Mouse (Mus musculus) CH12F3 (cell line): ENCODE measurements around the gene Gin1.

Experiments
- in situ Hi-C: fragments of 300-500 bp; cut with MboI; formaldehyde crosslinking; loops from 2 replicates; pipeline ENCODE4 v1.14.3; 2020; ENCODE audit warnings: low sequenced_read_pairs

The Gin1 gene

DNA sequence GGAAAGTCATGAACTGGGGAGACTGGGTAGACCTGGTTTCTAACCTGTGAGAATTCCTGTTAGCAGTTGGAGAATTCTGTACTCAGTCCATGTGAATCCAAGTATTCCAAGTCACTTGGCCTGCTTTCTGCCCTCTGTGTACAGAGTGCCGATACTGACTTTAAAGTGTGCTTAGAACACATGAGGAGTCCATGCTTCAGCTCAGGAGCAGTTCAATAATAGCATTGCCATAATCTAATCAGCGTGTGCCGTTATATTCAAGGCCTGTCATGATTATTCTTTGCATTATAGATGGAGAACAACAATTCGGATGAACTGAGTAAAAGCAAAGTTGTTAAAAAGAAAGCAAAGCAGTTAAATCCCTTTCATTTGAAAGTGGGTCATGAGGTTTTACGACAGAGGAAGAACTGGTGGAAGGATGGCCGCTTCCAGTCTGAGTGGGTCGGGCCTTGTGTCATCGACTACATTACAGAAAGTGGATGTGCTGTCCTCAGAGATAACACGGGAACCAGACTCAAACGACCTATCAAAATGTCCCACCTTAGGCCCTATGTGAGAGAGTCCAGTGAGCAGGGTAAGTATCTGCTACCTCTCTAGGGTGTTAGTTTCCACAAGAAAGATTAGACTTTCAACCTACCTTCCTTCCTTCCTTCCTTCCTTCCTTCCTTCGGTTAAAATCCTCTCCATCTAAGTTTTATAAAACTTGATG is 15.9 kb downstream of the Gin1 start:
- in situ Hi-C loops, result no loop called here

DNA sequence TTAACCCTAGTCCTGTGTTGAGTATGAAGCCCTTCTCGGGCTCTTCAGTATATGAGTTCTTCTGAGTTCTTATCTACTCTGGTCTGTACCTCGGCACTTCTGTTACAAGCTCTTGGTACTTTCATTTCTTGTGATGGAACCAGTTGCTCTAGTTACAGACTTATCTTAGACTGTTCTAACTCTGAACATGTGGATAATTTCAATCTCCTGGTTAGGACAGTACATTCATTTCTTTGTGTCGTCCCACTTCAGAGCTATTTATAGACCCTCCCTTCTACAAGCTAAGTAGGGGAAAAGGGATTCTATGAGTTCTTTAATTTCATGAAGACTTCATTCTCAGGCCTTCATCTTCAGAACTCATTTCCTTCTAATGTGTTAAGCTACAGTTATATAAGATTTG is 17.7 kb downstream of the Gin1 start:
- in situ Hi-C loops, result no loop called here

DNA sequence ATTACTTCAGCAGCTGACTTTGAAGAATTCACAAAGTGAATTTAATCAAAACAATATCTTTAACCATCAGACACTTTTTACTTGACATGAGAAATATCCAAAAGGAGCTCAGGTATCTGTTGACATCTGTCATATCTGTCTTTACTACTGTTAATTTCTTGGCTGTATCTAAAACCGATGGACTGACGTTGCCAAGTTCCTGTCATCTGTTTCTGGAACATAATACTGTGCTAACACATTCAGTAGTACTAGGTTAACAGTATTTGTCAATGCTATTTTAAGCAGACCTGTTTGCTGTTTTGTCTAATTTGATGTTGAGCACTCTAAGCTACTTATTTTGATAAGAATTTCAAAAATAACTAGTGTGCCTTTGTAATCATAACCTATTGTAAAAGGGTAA is 18.5 kb downstream of the Gin1 start:
- in situ Hi-C loops, result no loop called here

DNA sequence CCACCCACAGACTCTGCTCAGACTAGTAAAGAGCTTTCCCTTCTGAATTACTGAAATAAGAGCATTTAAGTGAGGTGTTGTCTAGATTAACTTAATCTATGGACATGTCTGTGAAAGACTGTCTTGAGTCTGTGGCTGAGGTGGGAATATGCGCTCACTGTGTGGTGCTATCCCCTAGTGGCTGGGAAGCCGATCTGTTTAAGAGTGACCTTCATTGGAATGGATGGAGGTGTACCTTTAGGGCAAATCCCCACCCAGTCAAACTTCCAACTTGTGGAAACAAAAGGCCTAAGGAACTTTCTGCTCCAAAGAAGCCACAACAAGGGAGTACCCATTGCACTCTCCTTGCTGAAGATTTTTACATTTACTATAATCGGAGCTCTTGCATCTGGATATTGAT is 24.1 kb downstream of the Gin1 start:
- in situ Hi-C loops, result no loop called here

GRCm38 (mm10) chr1:97795936-97796335 is 26.0 kb downstream of the Gin1 start:
- in situ Hi-C loops, result no loop called here

- in situ Hi-C loops, result no loop called here
Observed at GRCm38 (mm10) chr1:97802207-97802902, 32.4 kb downstream of the Gin1 start.

GRCm38 (mm10) chr1:97804520-97804919 is 34.5 kb downstream of the Gin1 start:
- in situ Hi-C loops, result no loop called here

DNA sequence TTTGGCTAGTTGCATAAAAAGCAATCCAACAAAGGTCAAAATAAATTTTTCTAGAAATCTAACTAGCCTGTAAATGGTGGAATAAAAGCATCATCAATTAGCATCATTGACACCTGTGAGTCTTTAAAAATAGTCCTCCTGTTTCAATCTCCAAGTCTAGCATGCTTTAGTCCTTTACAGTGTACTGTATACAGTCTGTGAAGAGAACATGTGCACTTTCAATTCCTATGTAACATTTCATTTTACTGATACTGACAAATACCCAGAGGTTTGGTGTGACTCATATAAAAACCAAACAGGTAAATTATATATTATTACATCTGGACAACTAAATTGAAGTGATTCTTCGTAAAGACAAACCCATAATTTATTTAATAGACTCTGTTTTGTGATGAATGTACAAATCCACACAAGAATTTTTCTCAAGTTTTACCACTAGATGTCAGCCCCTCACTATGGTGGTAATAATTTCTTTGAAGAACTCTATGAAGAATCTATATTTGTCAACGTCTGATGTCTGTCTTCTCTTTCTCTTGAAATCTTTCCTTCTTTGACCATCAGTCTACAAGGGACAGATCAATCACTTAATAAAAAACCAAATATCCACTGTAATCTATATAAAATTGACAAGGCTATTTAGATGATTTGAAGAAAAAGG is 39.4 kb downstream of the Gin1 start:
- in situ Hi-C loops, result no loop called here

DNA sequence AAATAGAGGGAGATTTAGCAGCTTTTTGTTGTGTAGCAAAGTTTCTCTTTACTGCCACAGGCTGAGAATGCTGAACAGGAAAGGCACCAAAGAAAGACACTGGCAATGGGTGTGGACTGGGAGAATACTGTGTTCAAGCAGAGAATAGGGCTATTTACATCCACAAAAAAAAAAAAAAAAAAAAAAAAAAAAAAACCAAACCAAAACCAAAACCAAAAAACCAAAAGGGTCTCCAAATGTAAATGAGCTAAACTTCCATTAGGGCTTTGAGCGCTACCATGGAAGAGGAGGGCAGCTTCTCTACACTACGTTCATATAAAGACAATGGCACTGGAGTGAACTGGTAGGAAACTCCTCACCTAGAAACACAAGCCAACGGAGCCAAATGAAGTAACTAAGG is 51.3 kb downstream of the Gin1 start:
- in situ Hi-C loops, result no loop called here

DNA sequence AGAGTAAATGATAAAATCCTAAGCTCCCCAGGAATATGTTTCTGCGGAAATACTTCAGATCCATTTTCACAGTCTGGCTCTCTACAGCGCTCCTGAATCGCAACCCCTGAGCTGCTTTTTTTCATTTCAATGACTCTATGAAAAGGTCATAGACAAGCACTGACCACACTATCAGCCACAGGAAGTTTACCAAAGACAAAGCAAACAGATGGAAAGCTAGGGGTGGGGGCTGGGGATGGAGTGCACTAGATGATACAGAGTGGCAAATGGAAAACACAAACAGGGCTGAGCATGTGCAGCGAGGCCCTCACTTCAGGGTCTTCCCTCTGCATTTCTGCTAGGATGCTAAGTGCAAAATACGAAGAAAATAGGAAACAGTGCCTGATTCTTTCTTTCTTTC is 52.2 kb downstream of the Gin1 start:
- in situ Hi-C loops, result no loop called here

DNA sequence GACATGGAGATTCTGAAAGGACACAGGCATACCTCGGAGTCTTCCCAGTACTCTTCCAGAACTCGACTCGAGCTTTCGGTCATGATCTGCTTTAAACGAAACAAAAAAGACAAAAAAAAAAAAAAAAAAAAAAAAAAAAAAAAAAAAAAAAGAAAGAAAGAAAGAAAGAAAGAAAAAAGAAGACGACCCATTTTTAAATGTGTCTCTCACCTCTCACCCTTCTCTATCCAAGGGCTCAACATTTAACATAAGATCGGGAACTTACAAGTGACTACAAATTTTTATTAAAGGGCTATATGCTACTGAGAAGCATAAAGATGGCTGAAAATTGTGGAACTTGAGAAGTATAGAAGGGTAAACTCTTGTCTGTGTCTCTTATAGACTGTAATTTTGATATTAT is 52.9 kb downstream of the Gin1 start:
- in situ Hi-C loops, result no loop called here

GRCm38 (mm10) chr1:97827566-97827965 is 57.6 kb downstream of the Gin1 start:
- in situ Hi-C loops, result no loop called here

DNA sequence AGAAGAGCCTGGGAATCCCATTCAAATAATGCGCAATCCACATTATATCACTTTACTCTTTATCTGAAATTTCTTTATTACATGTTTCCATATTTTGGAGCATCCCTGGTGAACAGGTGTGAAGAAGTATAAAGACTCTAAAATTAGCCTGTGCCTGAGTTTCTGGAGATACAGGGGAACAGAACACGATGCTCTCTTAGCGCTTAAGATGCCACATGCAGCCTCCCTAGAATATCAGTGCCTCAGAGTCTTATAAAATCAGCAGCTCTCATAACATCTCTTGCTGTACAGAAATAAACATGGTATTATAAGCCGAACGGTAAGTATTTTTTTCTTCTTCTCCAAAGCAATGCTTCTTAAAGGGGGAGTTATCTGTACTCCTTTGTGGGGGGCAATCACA is 58.1 kb downstream of the Gin1 start:
- in situ Hi-C loops, result no loop called here

DNA sequence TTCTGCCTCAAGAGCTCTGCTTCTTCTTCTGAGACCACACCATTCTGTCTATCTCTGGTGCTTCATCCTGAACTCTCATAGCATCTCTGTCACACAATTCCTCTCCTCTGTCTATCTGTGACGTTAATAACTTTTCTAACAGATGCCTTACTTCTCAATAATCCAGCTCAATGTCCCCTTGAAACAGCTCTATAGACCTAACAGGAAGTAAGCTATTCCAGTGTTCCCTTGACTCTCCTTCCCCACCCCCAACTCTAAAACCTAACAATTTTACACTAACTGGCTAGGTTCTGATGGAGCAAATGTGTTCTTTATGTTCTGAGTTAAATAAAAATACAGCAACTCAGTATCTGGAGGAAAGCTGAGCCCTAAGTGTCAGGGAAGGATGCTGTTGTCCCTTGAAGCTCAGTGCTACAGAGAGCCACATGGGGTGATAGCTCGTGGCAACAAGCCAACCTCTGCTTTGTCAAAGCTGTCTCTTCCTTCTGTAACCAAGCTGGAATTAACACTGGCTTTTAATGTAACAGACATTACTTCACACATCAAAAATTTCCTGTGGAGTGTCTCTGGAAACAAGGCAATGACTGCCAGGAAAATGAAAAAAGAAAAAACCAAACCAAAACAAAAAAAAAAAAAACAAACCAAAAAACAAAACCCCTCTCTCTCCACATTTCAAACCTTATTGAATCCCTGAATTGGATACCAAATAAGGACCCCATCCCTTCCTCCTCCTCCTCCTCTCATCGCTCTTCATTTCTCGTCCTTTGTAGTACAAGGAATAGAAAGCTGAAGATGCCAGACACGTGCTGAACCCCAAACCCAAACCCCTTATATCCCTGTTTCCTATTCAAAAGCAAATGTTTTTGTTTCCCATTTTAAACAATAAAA is 63.7 kb downstream of the Gin1 start:
- in situ Hi-C loops, result no loop called here

DNA sequence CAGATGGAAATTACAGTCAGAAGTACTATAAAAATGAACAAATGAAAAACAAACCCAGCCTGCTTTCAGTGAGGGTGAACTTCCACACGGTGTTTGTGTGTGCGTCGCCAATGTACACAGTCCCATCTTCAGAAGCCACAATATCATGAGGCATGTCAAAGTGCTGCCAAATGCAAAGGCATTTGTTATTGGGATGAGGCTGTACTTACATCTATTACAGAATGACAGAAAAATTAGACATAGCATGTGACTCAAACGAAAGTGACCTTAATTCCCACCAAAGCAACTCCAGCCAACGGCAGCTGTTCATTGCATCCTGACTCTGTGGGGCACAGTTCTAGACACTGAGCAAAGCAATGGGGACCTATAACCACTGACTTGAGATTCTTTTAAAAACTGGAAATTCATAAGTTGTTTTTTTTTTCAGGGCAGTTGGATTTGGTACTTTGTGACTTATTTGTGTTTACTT is 64.4 kb downstream of the Gin1 start:
- in situ Hi-C loops, result no loop called here
